Mouse (Mus musculus): ENCODE data around the gene Pde2a.

The Pde2a gene

DNA sequence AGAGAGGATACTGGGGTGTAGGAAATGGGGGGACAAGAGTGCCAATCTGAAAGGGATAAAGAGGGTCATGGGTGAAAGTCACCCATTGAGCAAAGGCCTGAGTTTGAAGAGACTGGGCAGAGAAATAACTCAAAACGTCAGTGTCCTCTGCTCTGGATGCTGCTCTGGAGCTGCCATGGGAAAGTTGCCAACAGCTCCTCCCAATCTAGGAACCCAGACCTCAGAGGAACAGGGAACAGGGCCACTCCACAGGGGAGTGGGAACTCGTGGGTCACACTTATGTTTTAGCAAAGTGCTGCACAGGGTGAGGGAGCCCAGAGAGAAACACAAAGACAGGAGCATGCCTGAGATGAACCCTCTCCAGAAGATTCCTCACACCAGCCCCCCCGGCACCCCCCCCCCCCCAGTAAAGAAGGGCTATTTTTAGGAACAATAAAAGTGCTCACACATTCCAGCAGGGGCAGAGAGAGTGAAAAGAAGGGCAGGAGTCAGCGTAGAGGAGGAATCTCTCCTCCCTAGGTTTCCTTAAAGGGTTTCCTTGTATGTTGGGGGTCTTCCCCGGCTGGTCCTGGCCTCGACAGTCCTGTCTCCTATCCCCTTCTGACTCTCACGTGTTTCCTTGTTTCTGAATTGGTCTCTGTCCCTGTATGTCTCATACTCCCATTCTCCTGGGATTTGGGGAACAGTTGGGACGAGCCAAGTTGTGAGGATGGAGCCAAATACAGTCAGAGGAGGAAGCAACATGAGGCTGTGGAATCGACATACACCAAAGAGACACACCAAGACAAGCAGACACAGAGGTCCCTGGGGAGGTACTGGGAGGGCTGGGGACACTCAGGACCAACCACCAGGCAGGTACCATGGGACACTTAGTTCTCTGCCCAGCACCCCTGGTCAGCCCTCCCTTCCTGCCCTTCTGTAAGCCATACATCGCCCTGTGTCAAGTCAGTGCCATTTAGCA lies 51.4 kb downstream of the Pde2a start:
- in situ Hi-C loops (cut with MboI): no loop called here

DNA sequence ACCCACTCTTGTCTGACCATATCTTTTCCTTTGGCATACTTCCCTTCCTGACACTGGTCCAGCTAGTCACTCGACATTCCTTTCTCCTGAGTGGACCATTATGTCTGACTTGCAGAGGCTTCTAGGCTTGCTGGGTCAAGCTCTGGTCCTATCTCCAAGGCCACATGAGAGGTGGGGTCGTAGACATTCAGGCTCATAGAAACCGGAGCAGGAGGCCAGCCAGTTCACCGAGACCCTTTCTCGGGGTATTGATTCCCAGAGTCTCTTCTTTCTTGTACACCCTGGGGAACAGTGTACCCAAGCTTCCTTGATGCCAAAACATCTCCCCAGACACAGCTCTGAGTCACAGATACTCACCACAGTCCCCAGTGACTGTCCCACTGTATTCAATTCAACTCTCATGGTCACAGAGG lies 52.9 kb downstream of the Pde2a start:
- in situ Hi-C loops (cut with MboI): no loop called here

DNA sequence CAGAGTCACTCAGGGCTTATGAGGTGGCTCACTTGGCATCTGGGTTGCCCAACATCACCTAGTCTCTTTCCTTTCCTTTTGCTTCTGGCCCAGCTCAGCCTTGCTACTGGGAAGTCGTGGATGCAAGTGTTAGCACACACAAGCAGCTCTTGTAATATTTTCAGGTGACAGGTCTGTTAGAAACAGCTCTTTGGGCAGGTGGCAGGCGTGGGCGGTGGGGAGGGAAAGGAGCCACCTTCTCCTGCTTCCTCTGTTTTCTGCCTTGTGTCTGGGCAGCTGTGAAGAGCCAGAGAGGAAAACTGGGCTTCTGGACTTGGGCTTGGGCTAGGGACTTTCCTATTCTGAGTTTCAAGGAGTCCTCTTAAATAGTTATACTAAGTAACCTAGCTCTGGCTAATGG lies 54.5 kb downstream of the Pde2a start:
- in situ Hi-C loops (cut with MboI): no loop called here

GRCm38 (mm10) chr7:101476493-101476892 lies 55.0 kb downstream of the Pde2a start:
- in situ Hi-C loops (cut with MboI): no loop called here

GRCm38 (mm10) chr7:101477200-101477599 lies 55.7 kb downstream of the Pde2a start:
- in situ Hi-C loops (cut with MboI): no loop called here

DNA sequence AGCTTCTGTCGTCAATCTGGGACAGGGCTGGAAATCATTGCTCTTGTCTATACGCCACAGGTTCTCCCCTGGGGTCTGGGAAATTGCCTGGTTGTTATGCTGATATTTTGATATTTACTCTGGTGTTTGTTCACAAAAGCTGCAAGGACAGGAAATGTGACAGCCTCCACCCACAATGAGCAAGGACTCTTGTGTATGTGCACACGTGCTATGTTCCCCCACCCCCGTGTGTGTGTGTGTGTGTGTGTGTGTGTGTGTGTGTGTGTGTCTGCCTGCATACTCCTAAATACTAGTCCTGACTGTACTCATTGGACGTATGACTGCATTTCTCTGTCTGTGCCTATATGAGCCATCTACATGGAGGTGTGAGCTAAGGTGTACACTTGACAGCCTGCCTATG lies 56.6 kb downstream of the Pde2a start:
- in situ Hi-C loops (cut with MboI): no loop called here

- in situ Hi-C loops (cut with MboI): no loop called here
These were observed 58.4 kb downstream of the Pde2a start for GRCm38 (mm10) chr7:101479841-101480240.

DNA sequence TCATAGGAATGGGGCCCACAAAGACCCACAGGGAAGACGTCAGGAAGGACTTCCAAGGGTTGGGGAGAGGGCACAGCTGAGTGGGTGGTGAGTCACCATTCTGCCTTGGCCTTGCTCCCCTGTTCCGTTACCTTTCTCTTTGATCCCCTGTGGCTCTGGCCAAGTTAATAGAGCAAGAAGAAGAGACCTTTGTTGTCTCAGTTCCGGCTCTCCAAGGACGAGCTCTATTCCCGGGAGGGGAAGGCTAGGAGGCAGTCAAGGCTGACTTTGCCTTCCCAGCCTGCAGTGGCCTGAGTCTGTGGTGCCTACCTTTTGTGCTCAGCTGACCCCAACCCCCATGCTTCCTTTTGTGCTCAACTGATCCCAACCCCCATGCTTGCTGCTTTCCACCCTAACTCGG lies 59.2 kb downstream of the Pde2a start:
- in situ Hi-C loops (cut with MboI): no loop called here

GRCm38 (mm10) chr7:101481872-101482498 lies 60.5 kb downstream of the Pde2a start:
- in situ Hi-C loops (cut with MboI): no loop called here

- in situ Hi-C loops (cut with MboI): no loop called here
These were observed 61.1 kb downstream of the Pde2a start for GRCm38 (mm10) chr7:101482499-101483081.

DNA sequence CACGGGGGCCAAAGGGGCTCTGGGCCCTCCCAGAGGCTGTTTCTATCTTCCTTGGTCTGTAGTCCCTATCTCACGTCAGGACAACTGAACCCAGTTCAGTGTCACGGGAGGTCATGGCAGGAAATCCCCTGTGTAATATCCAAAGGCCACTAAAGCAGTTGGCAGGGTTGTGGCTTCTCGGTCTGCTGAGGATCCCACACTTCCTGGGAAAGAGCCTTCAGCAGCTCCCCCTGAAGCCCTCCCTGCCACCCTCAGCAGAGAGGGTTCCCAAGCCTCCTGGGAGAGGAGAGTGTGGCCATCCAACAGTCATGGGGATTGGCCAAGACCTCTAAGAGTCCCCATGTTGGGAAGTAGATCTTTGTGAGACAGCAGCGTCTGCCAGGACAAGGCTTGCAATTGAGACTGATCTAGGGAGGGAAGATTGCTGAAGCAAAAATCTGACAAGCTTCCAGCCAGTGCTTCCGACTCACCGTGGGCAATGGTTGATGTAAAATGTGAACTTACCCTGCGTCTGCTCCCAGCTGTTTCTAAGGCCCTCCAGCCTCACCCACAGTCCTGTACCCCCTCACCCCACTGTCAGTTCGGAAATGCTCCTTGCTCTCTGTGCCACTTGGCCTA lies 62.1 kb downstream of the Pde2a start:
- in situ Hi-C loops (cut with MboI): no loop called here

DNA sequence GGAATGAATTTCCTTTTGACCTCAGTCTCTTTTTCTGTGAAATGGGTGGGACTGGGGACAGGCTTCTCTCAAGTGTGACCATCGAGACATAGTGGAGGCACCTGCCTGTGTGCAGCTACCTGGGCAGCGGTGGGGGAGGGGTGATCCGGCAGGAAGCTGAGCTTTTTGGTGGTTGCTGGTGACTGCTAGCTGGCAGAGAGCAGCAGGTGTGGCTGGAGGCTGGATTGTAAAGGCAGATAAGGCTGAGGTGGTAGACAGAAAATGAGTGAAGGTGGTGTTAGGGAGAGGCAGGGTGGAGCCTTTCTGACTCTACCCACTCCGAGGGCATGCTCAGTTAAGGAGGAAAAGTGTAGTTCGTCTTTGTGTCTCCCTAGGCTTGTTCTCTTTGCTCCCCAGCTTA lies 65.6 kb downstream of the Pde2a start:
- in situ Hi-C loops (cut with MboI): no loop called here

- in situ Hi-C loops (cut with MboI): no loop called here
These were observed 69.5 kb downstream of the Pde2a start for GRCm38 (mm10) chr7:101490952-101491351.

DNA sequence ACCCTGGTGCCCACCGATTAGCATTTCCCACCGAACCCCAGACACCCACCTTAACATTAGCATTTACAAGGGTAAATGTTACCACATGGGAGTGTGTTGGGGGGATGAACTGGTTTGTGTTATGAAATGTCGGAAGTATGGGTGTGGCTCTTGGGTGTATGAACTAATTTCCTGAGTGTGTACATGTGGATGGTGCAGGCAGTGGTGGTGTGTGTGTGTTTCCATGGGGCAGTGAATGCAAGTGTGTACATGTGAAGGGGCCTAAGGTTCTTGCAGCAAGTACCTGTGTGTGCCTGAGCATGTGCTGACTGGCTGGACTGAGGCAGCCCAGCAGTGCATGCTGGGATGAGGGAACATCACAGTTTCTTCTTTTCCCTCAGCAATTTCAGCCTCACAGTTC lies 76.9 kb downstream of the Pde2a start:
- in situ Hi-C loops (cut with MboI): no loop called here

DNA sequence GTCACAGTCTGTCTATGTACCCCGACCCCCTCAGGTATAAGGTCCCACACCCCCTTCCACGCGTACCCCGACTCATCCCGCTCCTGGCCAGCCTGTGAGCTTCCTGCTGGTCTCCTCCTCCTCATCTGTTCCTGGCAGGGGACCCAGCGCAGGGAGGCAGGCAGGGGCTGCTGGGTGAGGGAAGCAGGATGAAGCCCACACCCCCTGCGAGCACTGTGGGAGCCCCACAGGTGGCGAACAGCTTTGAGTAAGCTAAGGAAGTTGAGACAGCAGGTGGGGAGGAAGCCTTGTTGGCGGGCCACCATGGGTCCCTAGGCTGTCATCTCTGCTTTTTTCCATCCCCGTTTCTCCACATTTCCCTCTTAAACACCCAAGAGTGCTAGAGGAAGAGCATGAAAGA lies 77.8 kb downstream of the Pde2a start:
- in situ Hi-C loops (cut with MboI): no loop called here

DNA sequence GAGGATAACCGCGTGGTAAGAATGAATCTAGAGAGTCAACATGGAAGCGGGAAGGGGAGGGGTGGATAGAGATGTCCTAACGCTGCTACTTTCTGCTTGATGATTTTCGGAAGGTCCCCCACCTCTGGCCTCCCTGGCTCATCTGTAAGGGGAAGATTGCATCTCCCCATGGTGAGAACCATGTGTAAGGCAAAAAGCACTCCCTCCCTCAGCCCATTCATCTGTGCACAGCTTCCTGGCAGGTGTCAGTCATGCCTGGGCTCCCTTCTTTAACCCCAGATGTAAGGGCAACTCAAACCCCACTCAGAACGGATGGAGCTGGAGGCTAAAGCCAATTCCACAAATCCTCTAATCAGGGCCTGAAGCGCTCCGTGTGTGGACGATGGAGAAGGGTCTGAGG lies 78.2 kb downstream of the Pde2a start:
- in situ Hi-C loops (cut with MboI): loop anchor here (5.0 kb wide), 1 partner anchor 52 kb away; no protein-coding TSS in a partner anchor

DNA sequence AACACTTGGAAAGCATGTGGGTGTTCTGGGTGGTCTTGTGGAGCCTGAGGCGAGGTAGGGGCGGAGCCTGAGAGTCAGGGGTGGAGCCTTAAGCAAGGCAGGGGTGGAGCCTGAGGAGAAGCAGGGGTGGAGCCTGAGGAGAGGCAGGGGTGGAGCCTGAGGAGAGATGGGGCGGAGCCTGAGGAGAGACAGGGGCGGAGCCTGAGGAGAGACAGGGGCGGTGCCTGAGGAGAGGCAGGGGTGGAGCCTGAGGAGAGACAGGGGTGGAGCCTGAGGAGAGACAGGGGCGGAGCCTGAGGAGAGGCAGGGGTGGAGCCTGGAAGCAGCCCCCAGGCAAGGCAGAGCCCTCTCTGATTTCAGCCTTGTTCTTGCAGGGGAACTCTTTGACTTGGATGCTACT lies 79.7 kb downstream of the Pde2a start:
- in situ Hi-C loops (cut with MboI): loop anchor here (5.0 kb wide), 1 partner anchor 54 kb away; no protein-coding TSS in a partner anchor

- in situ Hi-C loops (cut with MboI): loop anchor here (5.0 kb wide), 1 partner anchor 54 kb away; no protein-coding TSS in a partner anchor
These were observed 80.2 kb downstream of the Pde2a start for GRCm38 (mm10) chr7:101501675-101502074.

DNA sequence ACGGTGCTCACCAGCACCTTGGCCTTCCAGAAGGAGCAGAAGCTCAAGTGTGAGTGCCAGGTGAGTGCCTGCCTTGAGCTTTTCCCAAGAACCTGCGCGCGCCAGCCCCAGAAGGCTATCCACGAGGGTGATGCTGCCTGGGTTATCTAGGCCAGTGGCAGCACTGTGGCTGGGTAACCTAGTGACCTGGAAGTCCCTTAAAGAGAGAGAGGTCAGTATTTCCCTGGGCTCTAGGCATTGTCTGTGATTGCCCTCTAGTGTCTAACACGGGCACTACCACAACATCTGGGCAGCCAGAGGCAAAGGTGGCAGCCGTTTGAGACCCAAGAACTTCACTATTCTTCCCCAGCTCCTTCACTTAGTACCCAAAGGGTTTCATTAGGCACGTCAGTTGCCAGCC lies 81.9 kb downstream of the Pde2a start:
- in situ Hi-C loops (cut with MboI): loop anchor here (5.0 kb wide), 1 partner anchor 56 kb away; no protein-coding TSS in a partner anchor

DNA sequence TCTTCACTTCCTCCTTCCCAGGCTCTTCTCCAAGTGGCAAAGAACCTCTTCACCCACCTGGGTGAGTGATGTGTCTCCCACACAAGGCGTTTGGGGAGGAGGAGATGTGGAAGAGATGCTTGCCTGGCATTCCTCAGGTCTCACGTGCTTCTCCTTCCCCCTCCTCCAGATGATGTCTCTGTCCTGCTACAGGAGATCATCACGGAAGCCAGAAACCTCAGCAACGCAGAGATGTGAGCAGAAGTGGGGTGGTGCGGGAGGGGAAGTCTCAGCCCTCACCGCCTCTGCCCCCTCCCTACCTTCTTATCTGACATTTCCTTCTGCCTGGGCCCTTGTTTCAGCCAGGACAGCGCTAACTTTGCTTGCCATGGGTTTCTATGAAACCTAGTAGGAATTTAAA lies 82.3 kb downstream of the Pde2a start:
- in situ Hi-C loops (cut with MboI): loop anchor here (5.0 kb wide), 1 partner anchor 57 kb away; no protein-coding TSS in a partner anchor

- in situ Hi-C loops (cut with MboI): loop anchor here (5.0 kb wide), 1 partner anchor 57 kb away; no protein-coding TSS in a partner anchor
These were observed 83.0 kb downstream of the Pde2a start for GRCm38 (mm10) chr7:101504507-101504906.

- in situ Hi-C loops (cut with MboI): no loop called here
These were observed 87.7 kb downstream of the Pde2a start for GRCm38 (mm10) chr7:101509212-101509611.
